Mouse (Mus musculus) c-Kit-positive CD71-positive TER-119-positive erythroid progenitor cells, embryonic 14.5 days (primary cell): Measurements from ENCODE around the gene Nos2.
"Not testable (repeated sequence)": the region's sequence is repeated elsewhere in the genome, so short reads cannot be mapped to it uniquely, and the experiment has no call there.

Source experiments
- DNase-seq: peaks from one replicate; pipeline ENCODE4 v3.0.0-alpha.2; 2013; ENCODE audit warnings: low spot score

The Nos2 gene

GRCm38 (mm10) chr11:78989206-78989605, 68.6 kb downstream of the Nos2 start:
- DNase-seq = not testable (repeated sequence)

DNA sequence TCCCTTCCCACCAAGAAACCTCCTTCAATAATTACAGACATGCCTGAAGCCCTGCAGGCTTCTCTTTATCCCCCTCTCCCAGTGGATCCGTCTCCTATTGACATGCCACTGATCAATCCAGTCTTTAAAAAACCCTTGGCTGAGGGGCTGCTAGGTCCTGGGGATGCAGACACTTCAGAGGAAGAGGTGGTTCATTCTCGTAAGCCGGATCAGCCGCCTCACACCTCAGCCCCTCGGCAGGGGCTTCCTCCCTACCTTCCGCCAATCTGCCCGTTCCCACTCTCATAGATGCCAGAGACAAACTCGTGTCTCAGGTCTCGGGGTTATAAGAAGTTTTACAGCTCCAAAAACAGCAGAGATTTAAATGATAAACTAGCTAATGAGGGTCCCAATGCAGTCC, 69.5 kb downstream of the Nos2 start:
- DNase-seq = no peak

GRCm38 (mm10) chr11:78990875-78991543, 70.4 kb downstream of the Nos2 start:
- DNase-seq = not testable (repeated sequence)

- DNase-seq = no peak
Observed at GRCm38 (mm10) chr11:78999118-78999517, 78.5 kb downstream of the Nos2 start.

DNA sequence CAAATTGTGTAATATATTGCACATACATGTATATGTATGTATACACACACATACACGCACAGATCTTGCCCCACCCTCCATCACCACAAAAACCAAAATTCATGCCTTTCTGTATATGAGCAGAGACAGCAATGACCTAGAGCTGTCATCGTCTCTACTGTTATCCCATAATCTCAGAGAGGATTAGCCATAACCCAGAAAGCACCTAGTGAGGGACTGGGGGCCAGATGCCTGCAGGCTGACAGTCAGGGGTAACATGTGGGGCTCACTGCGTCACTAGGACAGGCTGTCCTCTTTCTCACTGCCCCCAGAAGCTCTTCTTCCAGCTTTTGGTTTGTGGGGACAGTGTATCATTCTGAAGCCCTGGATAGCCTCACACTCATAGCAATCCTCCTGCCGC, 81.3 kb downstream of the Nos2 start:
- DNase-seq = no peak

DNA sequence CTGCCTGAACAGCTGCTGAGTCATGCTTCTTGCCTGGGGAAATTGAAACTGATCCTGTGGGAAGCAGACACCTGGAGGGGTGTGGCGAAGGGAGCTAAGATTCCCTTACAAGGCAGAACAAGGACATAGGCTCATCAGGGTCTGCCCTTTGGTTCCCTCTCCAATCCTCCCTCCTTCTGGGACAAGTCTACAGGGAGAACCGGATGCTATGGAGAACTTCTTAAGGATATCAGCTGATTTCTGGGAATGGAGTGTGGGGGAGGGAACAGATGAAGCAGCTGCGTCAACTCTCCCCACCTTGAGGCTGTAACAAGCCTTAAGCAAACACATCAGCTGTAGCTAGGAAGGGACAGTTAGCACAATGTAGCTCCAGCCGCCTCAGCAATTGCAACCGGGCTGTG, 82.0 kb downstream of the Nos2 start:
- no peak for DNase-seq

- DNase-seq = no peak
Observed at GRCm38 (mm10) chr11:79003053-79003768, 82.6 kb downstream of the Nos2 start.

DNA sequence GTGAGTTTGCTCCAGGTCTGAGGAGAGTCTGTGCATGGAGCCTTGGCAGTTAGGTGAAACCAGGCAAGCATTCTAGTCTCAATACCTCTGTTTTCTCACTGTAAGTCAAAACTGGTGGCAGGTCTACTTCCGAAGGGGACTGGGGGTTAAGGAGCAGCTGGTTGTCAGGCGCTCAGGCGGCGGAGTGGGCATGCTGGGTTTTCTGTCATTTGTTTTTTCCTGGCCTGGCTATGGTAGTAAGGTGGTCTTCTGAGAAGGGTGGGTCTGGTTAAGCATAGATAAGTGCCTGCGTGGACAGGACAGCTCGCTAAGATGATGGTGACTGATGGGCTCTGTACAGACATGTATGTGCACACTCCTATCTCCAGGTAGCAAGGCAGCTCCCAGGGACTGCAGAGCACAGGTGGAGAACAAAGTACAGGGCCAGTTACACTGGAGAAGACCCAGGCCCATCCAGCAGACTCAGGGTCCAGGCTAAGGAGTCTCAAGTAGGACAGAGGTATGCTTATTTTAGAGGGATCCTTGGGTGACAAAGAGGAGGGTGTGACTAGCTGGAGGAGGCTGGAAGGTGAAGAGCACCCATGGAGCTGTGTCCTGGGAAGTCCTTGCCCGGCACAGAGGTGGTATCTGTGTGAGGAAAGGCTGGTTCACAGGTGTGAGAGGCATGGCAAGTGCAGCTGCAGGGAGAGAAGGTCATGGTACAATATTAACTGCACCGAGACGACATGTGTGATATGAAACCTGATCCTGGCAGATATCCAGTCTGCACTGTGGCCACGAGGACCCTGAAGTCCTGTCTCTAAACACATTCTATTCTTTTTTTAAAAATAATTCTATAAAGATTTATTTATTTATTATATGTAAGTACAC, 83.4 kb downstream of the Nos2 start:
- no peak for DNase-seq

- DNase-seq = no peak
Observed at GRCm38 (mm10) chr11:79005578-79006394, 85.2 kb downstream of the Nos2 start.

- DNase-seq = no peak
Observed at GRCm38 (mm10) chr11:79006417-79006816, 85.8 kb downstream of the Nos2 start.

GRCm38 (mm10) chr11:79007356-79007755, 86.8 kb downstream of the Nos2 start:
- not testable (repeated sequence) for DNase-seq

DNA sequence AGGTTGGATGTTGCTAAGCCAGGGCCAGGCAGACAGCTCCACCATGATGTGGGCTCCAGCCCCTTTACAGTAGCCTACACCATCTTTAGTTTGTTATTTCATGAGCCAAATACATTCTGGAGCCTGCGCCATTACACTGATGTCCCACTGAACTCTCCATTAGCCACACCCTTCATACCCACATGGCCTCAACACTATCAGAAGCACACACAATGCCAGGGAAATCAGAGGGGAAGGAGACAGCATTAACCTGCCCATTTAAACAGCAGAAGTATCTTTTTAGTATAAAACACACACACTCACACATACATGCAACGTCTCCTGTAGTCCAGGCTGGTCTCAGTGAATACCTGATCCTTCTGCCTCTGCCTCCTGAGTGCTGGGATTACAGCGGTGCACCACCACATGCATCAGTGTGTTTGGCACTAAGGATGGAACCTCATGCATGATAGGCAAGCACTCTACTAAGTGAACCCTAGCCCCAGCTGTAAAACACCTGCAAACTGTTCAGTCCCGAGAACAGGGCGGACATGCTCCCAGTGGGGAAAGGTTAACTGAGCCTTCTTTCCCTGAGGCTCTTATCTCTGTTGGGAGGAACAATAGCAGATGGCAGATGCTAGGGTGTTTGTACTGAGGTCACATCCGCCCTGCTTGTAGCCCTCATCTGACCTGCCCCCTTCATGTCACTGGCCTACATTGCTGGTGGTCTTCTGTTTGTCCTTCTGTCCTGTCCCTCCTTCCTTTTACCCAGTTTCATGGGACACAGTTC, 87.6 kb downstream of the Nos2 start:
- DNase-seq = no peak

DNA sequence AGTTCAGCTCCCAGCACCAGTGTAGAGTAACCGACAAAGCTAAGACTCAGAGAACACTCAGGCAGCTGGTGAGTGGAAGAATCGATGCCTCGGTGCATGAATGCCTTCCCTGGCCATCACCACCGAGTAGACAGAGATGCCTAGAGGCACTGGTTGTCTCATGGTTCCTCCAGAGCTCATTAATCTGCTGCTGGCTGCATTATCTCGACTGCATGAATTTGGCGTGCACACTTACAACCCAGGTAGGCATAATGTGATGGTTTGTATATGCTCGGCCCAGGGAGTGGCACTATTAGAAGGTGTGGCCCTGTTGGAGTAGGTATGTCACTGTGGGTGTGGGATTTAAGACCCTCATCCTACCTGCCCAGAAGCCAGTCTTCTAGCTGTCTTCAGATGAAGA, 88.3 kb downstream of the Nos2 start:
- DNase-seq = no peak
